Mouse (Mus musculus) small intestine, adult 2 months (tissue): Measurements from ENCODE around the gene 4933407L21Rik.

ENCODE experiments used
- CTCF ChIP-seq: fragments of 200-500 bp; IDR thresholded peaks from 2 replicates; pipeline ENCODE4 v1.5.1; 2012; ENCODE audit warnings: low read depth, mild to moderate bottlenecking, control low read depth, inconsistent platforms, low read length, moderate library complexity, mixed read lengths; ENCODE audit not compliant: insufficient replicate concordance, insufficient read length; ENCODE audit errors: extremely low read depth
- POLR2A ChIP-seq: fragments of 200-500 bp; IDR thresholded peaks from 2 replicates; pipeline ENCODE4 v1.6.1; 2012; ENCODE audit warnings: low read depth, mild to moderate bottlenecking, control low read depth, inconsistent platforms, low read length, moderate library complexity

GRCm38 (mm10) chr1:85916830-85917450, 11.3 kb upstream of the 4933407L21Rik start:
- no peak for TF ChIP-seq POLR2A
- no peak for TF ChIP-seq CTCF
